Mouse (Mus musculus): Measurements from ENCODE around the gene Nipal3. TPM values are rescaled to one million over a fixed set of nuclear protein-coding genes. Genes with fewer than 3 reads are reported as not detected.

Nipal3 gene
- total and polyA plus RNA-seq, 3 experiments, result 27.0 to 41.5 (median 35.0) TPM

GRCm38 (mm10) chr4:135453572-135453971, 41.3 kb downstream of the Nipal3 start:
- intact Hi-C loops (cut with DNase I), result no loop called here
- no peak for TF ChIP-seq POLR2A (IDR thresholded peaks at IDR 0.05; ENCODE audit: insufficient read depth, low read depth, low read length)
- H3K9ac ChIP-seq (ENCODE audit: low read depth, low read length), result no peak overlapping the region
- H3K79me2 ChIP-seq (replicated peaks; ENCODE audit: control insufficient read depth, insufficient read depth, low read length), result no peaks in the 10 kb centered on the region
- H3K27me3 ChIP-seq (ENCODE audit: control insufficient read depth, insufficient read depth, low read length), result no peaks in the 10 kb centered on the region
- no peak for DNase-seq
- H3K27ac ChIP-seq, result peak overlapping the region; percentile 30
- H3K4me3 ChIP-seq, result no peak overlapping the region
- no peaks in the 10 kb centered on the region for H3K36me3 ChIP-seq (ENCODE audit: control insufficient read depth, insufficient read depth, low read length)
- 73% methylated on average over 12 of the region's 12 CpGs for WGBS
- H3K4me1 ChIP-seq (ENCODE audit: control insufficient read depth, insufficient read depth, low read length), result peaks cover 2% of the 10 kb centered on the region

GRCm38 (mm10) chr4:135453164-135453563, 41.7 kb downstream of the Nipal3 start:
- 46% methylated on average over 6 of the region's 6 CpGs for WGBS
- no peak for TF ChIP-seq CTCF (IDR thresholded peaks at IDR 0.05)
- TF ChIP-seq EP300 (IDR thresholded peaks at IDR 0.05; ENCODE audit: insufficient read depth, low read depth, low read length), result no peak
- TF ChIP-seq POLR2A (IDR thresholded peaks at IDR 0.05; ENCODE audit: insufficient read depth, low read depth, low read length), result no peak
- Histone ChIP-seq H3K4me3 (no peak overlapping the region), H3K36me3 (ENCODE audit: control insufficient read depth, insufficient read depth, low read length) (no peaks in the 10 kb centered on the region), H3K27ac (peak overlapping the region; percentile 30), H3K79me2 (replicated peaks; ENCODE audit: control insufficient read depth, insufficient read depth, low read length) (no peaks in the 10 kb centered on the region), H3K27me3 (ENCODE audit: control insufficient read depth, insufficient read depth, low read length) (no peaks in the 10 kb centered on the region), H3K9ac (ENCODE audit: low read depth, low read length) (no peak overlapping the region), H3K4me1 (ENCODE audit: control insufficient read depth, insufficient read depth, low read length) (peaks cover 2% of the 10 kb centered on the region)
- intact Hi-C loops (cut with DNase I), result no loop called here
- no peak for DNase-seq

- DNase-seq, result no peak
- H3K4me1 ChIP-seq (ENCODE audit: control insufficient read depth, insufficient read depth, low read length), result peaks cover 2% of the 10 kb centered on the region
- H3K4me3 ChIP-seq, result no peak overlapping the region
- intact Hi-C loops (cut with DNase I), result no loop called here
- TF ChIP-seq EP300 (IDR thresholded peaks at IDR 0.05; ENCODE audit: insufficient read depth, low read depth, low read length) (no peak), CTCF (IDR thresholded peaks at IDR 0.05) (no peak), POLR2A (IDR thresholded peaks at IDR 0.05; ENCODE audit: insufficient read depth, low read depth, low read length) (no peak)
- no peak overlapping the region for H3K27ac ChIP-seq
- H3K27me3 ChIP-seq (ENCODE audit: control insufficient read depth, insufficient read depth, low read length), result no peaks in the 10 kb centered on the region
- H3K9ac ChIP-seq (ENCODE audit: low read depth, low read length), result no peak overlapping the region
- H3K79me2 ChIP-seq (replicated peaks; ENCODE audit: control insufficient read depth, insufficient read depth, low read length), result no peaks in the 10 kb centered on the region
- no peaks in the 10 kb centered on the region for H3K36me3 ChIP-seq (ENCODE audit: control insufficient read depth, insufficient read depth, low read length)
- WGBS, result 35% methylated on average over 18 of the region's 18 CpGs
Observed at GRCm38 (mm10) chr4:135451360-135452015, 43.4 kb downstream of the Nipal3 start.

GRCm38 (mm10) chr4:135442473-135442872, 52.4 kb downstream of the Nipal3 start:
- H3K36me3 ChIP-seq (ENCODE audit: control insufficient read depth, insufficient read depth, low read length), result no peaks in the 10 kb centered on the region
- H3K27me3 ChIP-seq (ENCODE audit: control insufficient read depth, insufficient read depth, low read length), result no peaks in the 10 kb centered on the region
- no peak overlapping the region for H3K4me3 ChIP-seq
- intact Hi-C loops (cut with DNase I), result no loop called here
- H3K79me2 ChIP-seq (replicated peaks; ENCODE audit: control insufficient read depth, insufficient read depth, low read length), result no peaks in the 10 kb centered on the region
- H3K4me1 ChIP-seq (ENCODE audit: control insufficient read depth, insufficient read depth, low read length), result peaks cover 3% of the 10 kb centered on the region
- no peak for DNase-seq
- no peak overlapping the region for H3K27ac ChIP-seq
- no peak overlapping the region for H3K9ac ChIP-seq (ENCODE audit: low read depth, low read length)
- 71% methylated on average over 5 of the region's 5 CpGs for WGBS
- TF ChIP-seq CTCF (IDR thresholded peaks at IDR 0.05) (no peak), EP300 (IDR thresholded peaks at IDR 0.05; ENCODE audit: insufficient read depth, low read depth, low read length) (no peak), POLR2A (IDR thresholded peaks at IDR 0.05; ENCODE audit: insufficient read depth, low read depth, low read length) (no peak)

- Histone ChIP-seq H3K36me3 (ENCODE audit: control insufficient read depth, insufficient read depth, low read length) (no peaks in the 10 kb centered on the region), H3K4me1 (ENCODE audit: control insufficient read depth, insufficient read depth, low read length) (peaks cover 3% of the 10 kb centered on the region), H3K79me2 (replicated peaks; ENCODE audit: control insufficient read depth, insufficient read depth, low read length) (no peaks in the 10 kb centered on the region), H3K27ac (no peak overlapping the region; the same call in 1 of the 2 replicates), H3K27me3 (ENCODE audit: control insufficient read depth, insufficient read depth, low read length) (no peaks in the 10 kb centered on the region), H3K4me3 (no peak overlapping the region), H3K9ac (ENCODE audit: low read depth, low read length) (no peak overlapping the region)
- no peak for DNase-seq
- WGBS, result 11% methylated on average over 9 of the region's 9 CpGs
- TF ChIP-seq EP300 (IDR thresholded peaks at IDR 0.05; ENCODE audit: insufficient read depth, low read depth, low read length) (no peak), CTCF (IDR thresholded peaks at IDR 0.05) (peak; percentile 47)
- intact Hi-C loops (cut with DNase I), result no loop called here
Observed at GRCm38 (mm10) chr4:135439904-135440522, 54.8 kb downstream of the Nipal3 start.

- peak; percentile 53 to 70 for DNase-seq
- intact Hi-C loops (cut with DNase I), result no loop called here
- whole genome bisulfite sequencing, result 6% methylated on average over 15 of the region's 15 CpGs
- Histone ChIP-seq H3K4me3 (no peak overlapping the region), H3K27ac (peak overlapping the region; percentile 52), H3K4me1 (ENCODE audit: control insufficient read depth, insufficient read depth, low read length) (peaks cover 5% of the 10 kb centered on the region), H3K9ac (ENCODE audit: low read depth, low read length) (no peak overlapping the region), H3K36me3 (ENCODE audit: control insufficient read depth, insufficient read depth, low read length) (no peaks in the 10 kb centered on the region), H3K79me2 (replicated peaks; ENCODE audit: control insufficient read depth, insufficient read depth, low read length) (no peaks in the 10 kb centered on the region), H3K27me3 (ENCODE audit: control insufficient read depth, insufficient read depth, low read length) (no peaks in the 10 kb centered on the region)
- TF ChIP-seq EP300 (IDR thresholded peaks at IDR 0.05; ENCODE audit: insufficient read depth, low read depth, low read length) (no peak), CTCF (IDR thresholded peaks at IDR 0.05) (no peak), POLR2A (IDR thresholded peaks at IDR 0.05; ENCODE audit: insufficient read depth, low read depth, low read length) (no peak)
Observed at GRCm38 (mm10) chr4:135439188-135439647, 55.6 kb downstream of the Nipal3 start.

Data from heart, adult 2 months (tissue).